Mouse (Mus musculus): ENCODE measurements at regions not wholly inside any gene's neighbourhood (a gene's known extent, or its start where the extent isn't known, plus 50 kb on each side); places are given as distances from the start of the nearest gene placed in this dataset.

- intact Hi-C loops (cut with DNase I): no loop called here
- DNase-seq: no peak
Observed at GRCm38 (mm10) chr3:38697871-38698270, 188.9 kb upstream of the Fat4 start.

- intact Hi-C loops (cut with DNase I): no loop called here
- DNase-seq: no peak
Observed at GRCm38 (mm10) chr3:38697349-38697748, 189.4 kb upstream of the Fat4 start.

- intact Hi-C loops (cut with DNase I): no loop called here
- peak; percentile 6 to 10 for DNase-seq
Observed at GRCm38 (mm10) chr3:38695836-38696235, 190.9 kb upstream of the Fat4 start.

- DNase-seq: no peak
- intact Hi-C loops (cut with DNase I): no loop called here
Observed at GRCm38 (mm10) chr3:38692768-38693167, 194.0 kb upstream of the Fat4 start.

GRCm38 (mm10) chr3:38684247-38684991 is 199.8 kb upstream of the Ankrd50 start:
- no peak for DNase-seq
- intact Hi-C loops (cut with DNase I): no loop called here

GRCm38 (mm10) chr3:38663670-38664494 is 179.2 kb upstream of the Ankrd50 start:
- peak in 1 of 2 experiments; percentile 8 for DNase-seq
- intact Hi-C loops (cut with DNase I): no loop called here

- intact Hi-C loops (cut with DNase I): no loop called here
- no peak for DNase-seq
Observed at GRCm38 (mm10) chr3:38663023-38663422, 178.4 kb upstream of the Ankrd50 start.

GRCm38 (mm10) chr3:38656790-38657189 is 172.1 kb upstream of the Ankrd50 start:
- intact Hi-C loops (cut with DNase I): no loop called here
- no peak for DNase-seq

- DNase-seq: no peak
- intact Hi-C loops (cut with DNase I): no loop called here
Observed at GRCm38 (mm10) chr3:38653928-38654327, 169.3 kb upstream of the Ankrd50 start.

- intact Hi-C loops (cut with DNase I): no loop called here
- DNase-seq: no peak
Observed at GRCm38 (mm10) chr3:38652985-38653685, 168.5 kb upstream of the Ankrd50 start.

GRCm38 (mm10) chr3:38650176-38650575 is 165.5 kb upstream of the Ankrd50 start:
- intact Hi-C loops (cut with DNase I): loop anchor here (2.0 kb wide), 1 partner anchor 23 kb away; no protein-coding TSS in a partner anchor
- DNase-seq: no peak

- no peak for DNase-seq
- intact Hi-C loops (cut with DNase I): no loop called here
Observed at GRCm38 (mm10) chr3:38648633-38649032, 164.0 kb upstream of the Ankrd50 start.

GRCm38 (mm10) chr3:38647737-38648330 is 163.2 kb upstream of the Ankrd50 start:
- intact Hi-C loops (cut with DNase I): no loop called here
- DNase-seq: no peak

GRCm38 (mm10) chr3:38641733-38642132 is 157.1 kb upstream of the Ankrd50 start:
- DNase-seq: no peak
- intact Hi-C loops (cut with DNase I): no loop called here

GRCm38 (mm10) chr3:38636806-38637205 is 152.2 kb upstream of the Ankrd50 start:
- intact Hi-C loops (cut with DNase I): no loop called here
- no peak for DNase-seq

GRCm38 (mm10) chr3:38633347-38633746 is 148.7 kb upstream of the Ankrd50 start:
- intact Hi-C loops (cut with DNase I): no loop called here
- DNase-seq: peak; percentile 22 to 34

- no peak for DNase-seq
- intact Hi-C loops (cut with DNase I): no loop called here
Observed at GRCm38 (mm10) chr3:38625575-38626184, 141.0 kb upstream of the Ankrd50 start.

- intact Hi-C loops (cut with DNase I): no loop called here
- DNase-seq: no peak
Observed at GRCm38 (mm10) chr3:38617989-38618388, 133.3 kb upstream of the Ankrd50 start.

- intact Hi-C loops (cut with DNase I): no loop called here
- no peak for DNase-seq
Observed at GRCm38 (mm10) chr3:38617217-38617616, 132.6 kb upstream of the Ankrd50 start.

GRCm38 (mm10) chr3:38613706-38614105 is 129.1 kb upstream of the Ankrd50 start:
- DNase-seq: no peak
- intact Hi-C loops (cut with DNase I): no loop called here

Measured in heart, postnatal 36 days (tissue).